Mouse (Mus musculus) adrenal gland, postnatal 14 days (tissue): ENCODE results near the gene Rhobtb3. TPM values are rescaled to one million over a fixed set of nuclear protein-coding genes. Genes with fewer than 3 reads are reported as not detected.
A peak's percentile ranks its signal among the peaks of the same experiment; 100 is the strongest.
"Not testable (repeated sequence)": the region's sequence is repeated elsewhere in the genome, so short reads cannot be mapped to it uniquely, and the experiment has no call there.

ENCODE experiments used
- DNase-seq: peaks from one replicate; pipeline ENCODE4 v3.0.0; 2021; ENCODE audit warnings: mixed read lengths
- total RNA-seq: library from RNA; stranded (reverse); gene quantifications from 2 replicates; pipeline ENCODE4 v1.2.3, GENCODE M21; 2021

Gene Rhobtb3
- total RNA-seq, 1 experiment from 2014 or later, result 10.6 TPM

- DNase-seq, result no peak
These were observed 13.7 kb downstream of the Rhobtb3 start for GRCm38 (mm10) chr13:75930023-75930422.

GRCm38 (mm10) chr13:75929071-75929470 is 14.7 kb downstream of the Rhobtb3 start:
- not testable (repeated sequence) for DNase-seq

- DNase-seq, result no peak
These were observed 15.8 kb downstream of the Rhobtb3 start for GRCm38 (mm10) chr13:75927951-75928350.

GRCm38 (mm10) chr13:75914151-75914550 is 29.6 kb downstream of the Rhobtb3 start:
- DNase-seq, result no peak

- DNase-seq, result no peak
These were observed 35.5 kb downstream of the Rhobtb3 start for GRCm38 (mm10) chr13:75908187-75908586.

- no peak for DNase-seq
These were observed 36.6 kb downstream of the Rhobtb3 start for GRCm38 (mm10) chr13:75907133-75907532.

GRCm38 (mm10) chr13:75904660-75905059 is 39.1 kb downstream of the Rhobtb3 start:
- no peak for DNase-seq

- DNase-seq, result not testable (repeated sequence)
These were observed 42.8 kb downstream of the Rhobtb3 start for GRCm38 (mm10) chr13:75900928-75901327.

GRCm38 (mm10) chr13:75892876-75893275 is 50.8 kb downstream of the Rhobtb3 start:
- DNase-seq, result no peak

- DNase-seq, result no peak
These were observed 51.4 kb downstream of the Rhobtb3 start for GRCm38 (mm10) chr13:75892291-75892690.

GRCm38 (mm10) chr13:75891868-75892267 is 51.9 kb downstream of the Rhobtb3 start:
- no peak for DNase-seq

- DNase-seq, result no peak
These were observed 59.9 kb downstream of the Rhobtb3 start for GRCm38 (mm10) chr13:75883792-75884191.

GRCm38 (mm10) chr13:75880501-75880900 is 63.2 kb downstream of the Rhobtb3 start:
- no peak for DNase-seq

- DNase-seq, result no peak
These were observed 64.0 kb downstream of the Rhobtb3 start for GRCm38 (mm10) chr13:75879756-75880155.

- DNase-seq, result peak; percentile 40
These were observed 65.8 kb downstream of the Rhobtb3 start for GRCm38 (mm10) chr13:75877907-75878306.

- DNase-seq, result no peak
These were observed 67.1 kb downstream of the Rhobtb3 start for GRCm38 (mm10) chr13:75876592-75876991.

- not testable (repeated sequence) for DNase-seq
These were observed 67.5 kb downstream of the Rhobtb3 start for GRCm38 (mm10) chr13:75876188-75876587.

GRCm38 (mm10) chr13:75874608-75875376 is 68.9 kb downstream of the Rhobtb3 start:
- DNase-seq, result no peak

- no peak for DNase-seq
These were observed 75.8 kb downstream of the Rhobtb3 start for GRCm38 (mm10) chr13:75867876-75868275.

GRCm38 (mm10) chr13:75865486-75866184 is 78.1 kb downstream of the Rhobtb3 start:
- DNase-seq, result no peak

- DNase-seq, result no peak
These were observed 84.4 kb downstream of the Rhobtb3 start for GRCm38 (mm10) chr13:75859264-75859844.

GRCm38 (mm10) chr13:75853118-75853517 is 90.6 kb downstream of the Rhobtb3 start:
- DNase-seq, result no peak

- DNase-seq, result no peak
These were observed 91.7 kb downstream of the Rhobtb3 start for GRCm38 (mm10) chr13:75852027-75852426.
